Mouse (Mus musculus) spleen, adult 2 months (tissue): ENCODE measurements around the gene Ngdn. TPM values are rescaled to one million over a fixed set of nuclear protein-coding genes. Genes with fewer than 3 reads are reported as not detected.
A peak's percentile ranks its signal among the peaks of the same experiment; 100 is the strongest.

ENCODE experiments used
- DNase-seq, 2 experiments: peaks; one replicate each; pipeline versions ENCODE4 v3.0.0 to v3.0.0-alpha.2; 2012 to 2021; ENCODE audit warnings: low spot score in 2 of 2, low read depth in 1 of 2
- H3K27ac ChIP-seq: fragments of 200-500 bp; 2 replicates; pipeline ENCODE4 v1.5.1; 2012; ENCODE audit warnings: low read length, inconsistent platforms; ENCODE audit not compliant: insufficient read depth
- H3K27me3 ChIP-seq: fragments of 200-500 bp; 2 replicates; pipeline ENCODE4 v1.6.1; 2012; ENCODE audit warnings: mild to moderate bottlenecking, moderate library complexity, low read length, inconsistent platforms; ENCODE audit not compliant: control insufficient read depth, insufficient read depth
- H3K36me3 ChIP-seq: fragments of 200-500 bp; 2 replicates; pipeline ENCODE4 v1.6.1; 2012; ENCODE audit warnings: mild to moderate bottlenecking, low read length, inconsistent platforms; ENCODE audit not compliant: control insufficient read depth, insufficient read depth
- H3K4me1 ChIP-seq: fragments of 200-500 bp; 2 replicates; pipeline ENCODE4 v1.6.1; 2011; ENCODE audit warnings: inconsistent platforms; ENCODE audit not compliant: control insufficient read depth, insufficient read depth, insufficient read length
- H3K4me3 ChIP-seq: fragments of 200-500 bp; 2 replicates; pipeline ENCODE4 v1.5.1; 2011; ENCODE audit warnings: mild to moderate bottlenecking, inconsistent platforms; ENCODE audit not compliant: insufficient read depth, insufficient read length; ENCODE audit errors: extremely low read depth
- CTCF ChIP-seq: fragments of 200-500 bp; IDR thresholded peaks from 2 replicates; pipeline ENCODE4 v1.5.1; 2011; ENCODE audit warnings: mild to moderate bottlenecking, inconsistent platforms; ENCODE audit not compliant: insufficient read depth, insufficient read length, insufficient replicate concordance; ENCODE audit errors: extremely low read depth
- POLR2A ChIP-seq: fragments of 200-500 bp; IDR thresholded peaks from 2 replicates; pipeline ENCODE4 v1.6.1; 2011; ENCODE audit warnings: low read depth, low read length, inconsistent platforms
- WGBS: fragments of 180-500 bp; shearing (Covaris S2); methylation state at CpG from one replicate; pipeline ENCODE4 v1.1.7; 2018; 5-methylcytosine and 5-hydroxymethylcytosine counted together
- polyA plus RNA-seq: library from polyadenylated mRNA; depleted of rRNA; stranded (reverse); fragments of >200 nt; gene quantifications from 2 replicates; pipeline ENCODE4 v1.2.3, GENCODE M21; 2012

Ngdn gene
- polyA plus RNA-seq, 1 experiment: 10.4 TPM

- 1% methylated on average over 17 of the region's 17 CpGs for WGBS
- Histone ChIP-seq H3K27ac (peak overlapping the region; percentile 79), H3K4me3 (peak overlapping the region; percentile 96), H3K4me1 (no peaks in the 10 kb centered on the region), H3K36me3 (peaks cover 10% of the 10 kb centered on the region), H3K27me3 (no peaks in the 10 kb centered on the region)
- TF ChIP-seq POLR2A: no peak
- no peak for TF ChIP-seq CTCF
- no peak for DNase-seq
Measured at GRCm38 (mm10) chr14:55015767-55016111, 485 bp downstream of the Ngdn start.

DNA sequence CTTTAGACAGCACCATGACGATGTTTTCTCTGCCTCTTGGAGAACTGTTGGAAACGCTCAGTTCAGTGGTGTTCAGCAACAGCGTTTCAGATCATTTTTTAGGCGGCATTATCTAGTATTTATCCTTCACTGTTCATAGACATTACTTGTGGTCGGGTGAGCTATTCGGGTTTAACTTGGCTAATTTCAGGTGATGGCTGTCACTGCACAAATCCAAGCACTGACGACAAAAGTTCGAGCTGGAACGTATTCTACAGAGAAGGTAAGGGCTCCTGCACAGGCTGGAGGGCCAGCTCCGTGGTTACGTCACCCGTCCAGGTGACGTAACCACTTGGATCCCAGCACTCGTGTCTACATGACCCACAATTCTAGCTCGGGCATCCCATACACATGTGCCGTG lies 1.6 kb downstream of the Ngdn start:
- peaks cover 21% of the 10 kb centered on the region for H3K36me3 ChIP-seq
- no peak overlapping the region for H3K4me3 ChIP-seq
- 93% methylated on average over 16 of the region's 16 CpGs for WGBS
- no peaks in the 10 kb centered on the region for H3K4me1 ChIP-seq
- H3K27me3 ChIP-seq: no peaks in the 10 kb centered on the region
- H3K27ac ChIP-seq: no peak overlapping the region
- TF ChIP-seq CTCF: no peak
- TF ChIP-seq POLR2A: no peak
- no peak for DNase-seq

DNA sequence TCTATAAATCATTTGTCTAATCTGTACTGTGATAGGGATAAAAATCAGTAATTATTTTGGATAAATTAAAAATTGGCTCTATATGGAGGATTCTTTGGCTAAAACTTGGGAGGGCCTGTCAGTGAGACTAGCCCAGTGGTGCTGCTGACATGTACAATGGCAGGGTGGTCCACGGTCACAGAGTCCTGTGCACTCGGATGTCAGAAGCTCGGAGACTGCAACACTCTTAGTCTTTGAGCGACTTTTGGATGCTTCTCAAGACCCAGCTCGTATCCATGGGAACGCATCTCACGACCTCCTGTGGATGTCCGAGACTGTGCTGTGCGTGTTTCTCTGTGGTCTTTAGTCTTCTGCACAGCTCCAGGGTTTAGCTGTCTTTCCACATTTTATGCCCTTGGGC lies 5.1 kb downstream of the Ngdn start:
- peaks cover 43% of the 10 kb centered on the region for H3K36me3 ChIP-seq
- DNase-seq: no peak
- no peaks in the 10 kb centered on the region for H3K4me1 ChIP-seq

GRCm38 (mm10) chr14:55023011-55023410 lies 7.8 kb downstream of the Ngdn start:
- peaks cover 38% of the 10 kb centered on the region for H3K36me3 ChIP-seq

More for the DNA sequence above, 5.1 kb downstream of the Ngdn start:
- Histone ChIP-seq H3K4me3 (no peak overlapping the region), H3K27me3 (no peaks in the 10 kb centered on the region), H3K27ac (no peak overlapping the region)
- TF ChIP-seq POLR2A (no peak), CTCF (no peak)
- 94% methylated on average over 9 of the region's 9 CpGs for WGBS

GRCm38 (mm10) chr14:55024236-55024635 lies 9.0 kb downstream of the Ngdn start:
- peak; percentile 17 to 33 for DNase-seq
- Histone ChIP-seq H3K36me3 (peaks cover 38% of the 10 kb centered on the region), H3K27me3 (no peaks in the 10 kb centered on the region)

More at GRCm38 (mm10) chr14:55023011-55023410, 7.8 kb downstream of the Ngdn start:
- DNase-seq: no peak
- H3K27ac ChIP-seq: no peak overlapping the region
- WGBS: 90% methylated on average over 15 of the region's 15 CpGs
- no peaks in the 10 kb centered on the region for H3K27me3 ChIP-seq
- TF ChIP-seq CTCF (no peak), POLR2A (no peak)
- H3K4me3 ChIP-seq: no peak overlapping the region
- no peaks in the 10 kb centered on the region for H3K4me1 ChIP-seq

DNA sequence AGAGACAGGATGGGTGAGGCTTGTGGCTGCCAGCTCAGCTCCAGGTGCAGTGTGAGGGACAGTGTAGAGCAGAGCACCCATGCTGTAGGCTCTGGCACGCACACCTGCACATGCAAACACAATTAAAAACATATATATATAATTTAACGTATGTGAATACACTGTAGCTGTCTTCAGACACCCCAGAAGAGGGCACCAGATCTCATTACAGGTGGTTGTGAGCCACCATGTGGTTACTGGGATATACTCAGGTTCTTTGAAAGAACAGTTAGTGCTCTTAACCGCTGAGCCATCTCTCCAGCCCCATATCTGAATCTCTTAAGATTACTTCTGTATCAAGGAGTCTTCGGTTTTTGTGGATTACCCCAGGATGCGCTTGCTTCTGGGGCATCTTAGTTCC lies 10.3 kb downstream of the Ngdn start:
- Histone ChIP-seq H3K36me3 (peaks cover 34% of the 10 kb centered on the region), H3K4me1 (no peaks in the 10 kb centered on the region), H3K27ac (no peak overlapping the region), H3K4me3 (no peak overlapping the region), H3K27me3 (no peaks in the 10 kb centered on the region)
- TF ChIP-seq POLR2A (no peak), CTCF (no peak)
- DNase-seq: no peak
- WGBS: 83% methylated on average over 5 of the region's 5 CpGs

More at GRCm38 (mm10) chr14:55024236-55024635, 9.0 kb downstream of the Ngdn start:
- TF ChIP-seq CTCF: peak; percentile 31; the same call in 1 of the 2 replicates
- TF ChIP-seq POLR2A: no peak
- Histone ChIP-seq H3K4me1 (no peaks in the 10 kb centered on the region), H3K4me3 (no peak overlapping the region), H3K27ac (no peak overlapping the region)
- WGBS: 76% methylated on average over 7 of the region's 7 CpGs

DNA sequence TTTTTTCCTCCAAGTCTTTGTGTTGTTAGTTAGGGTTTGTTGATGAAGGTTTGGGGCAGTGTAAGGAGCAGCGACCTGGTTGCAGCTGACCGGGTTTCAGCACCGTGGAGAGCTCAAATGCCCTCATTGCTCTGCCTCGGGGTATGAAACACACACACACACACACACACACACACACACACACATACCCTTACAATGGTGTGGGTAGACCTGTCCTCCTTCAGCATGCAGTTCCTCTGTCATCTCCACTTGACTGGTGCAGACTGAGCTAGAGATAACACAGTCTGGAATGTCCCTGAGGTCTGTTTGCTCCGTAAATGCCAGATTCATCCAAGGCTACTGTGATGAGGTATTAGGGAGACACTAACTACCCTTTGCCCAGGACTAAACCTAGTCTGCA lies 12.0 kb downstream of the Ngdn start:
- no peaks in the 10 kb centered on the region for H3K27me3 ChIP-seq
- WGBS: 64% methylated on average over 5 of the region's 5 CpGs
- no peak for DNase-seq
- H3K27ac ChIP-seq: no peak overlapping the region
- H3K4me3 ChIP-seq: no peak overlapping the region
- H3K4me1 ChIP-seq: no peaks in the 10 kb centered on the region
- H3K36me3 ChIP-seq: peaks cover 19% of the 10 kb centered on the region
- no peak for TF ChIP-seq POLR2A
- no peak for TF ChIP-seq CTCF
